Mouse (Mus musculus) liver, adult 2 months (tissue): ENCODE measurements around the gene Nmrk1.

Experiments
- CTCF ChIP-seq: fragments of 200-500 bp; IDR thresholded peaks from 2 replicates; pipeline ENCODE4 v1.5.1; 2011; ENCODE audit warnings: low read depth, low read length, control low read depth
- POLR2A ChIP-seq: fragments of 200-500 bp; IDR thresholded peaks from 2 replicates; pipeline ENCODE4 v1.6.1; 2011; ENCODE audit warnings: low read length, control low read depth; ENCODE audit not compliant: insufficient read depth; ENCODE audit errors: extremely low read depth

DNA sequence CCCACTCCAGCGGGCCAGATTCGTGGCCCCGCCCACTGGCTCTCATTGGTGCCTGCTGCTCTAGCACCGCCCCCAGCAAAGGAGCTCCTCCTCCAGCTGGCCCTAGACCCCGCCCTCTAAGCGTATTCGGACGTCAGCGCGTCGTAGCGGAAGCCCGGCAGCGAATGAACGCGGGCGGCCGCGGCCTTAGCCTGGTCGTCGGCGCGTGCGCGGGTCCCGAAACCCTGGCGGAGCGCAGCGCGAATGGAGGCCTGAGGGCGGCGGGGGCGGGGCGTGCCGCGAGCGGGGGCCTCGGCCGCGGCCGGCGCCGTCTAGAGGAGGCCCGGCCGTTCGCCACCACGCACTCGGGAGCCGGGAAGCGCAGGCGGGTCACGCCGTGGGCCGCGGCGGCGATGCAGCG is 38.9 kb downstream of the Nmrk1 start, which contains the start of gene Carnmt1:
- TF ChIP-seq CTCF (no peak), POLR2A (no peak)
